Mouse (Mus musculus): Measurements from ENCODE around the gene Ass1.

The Ass1 gene

GRCm38 (mm10) chr2:31469931-31470682 is at the start of gene Ass1:
Gene Ass1, plus strand, starts transcription at chr2:31470207.
- peak; percentile 40 to 82 for DNase-seq (ENCODE audit: low spot score in 2 of 2)

GRCm38 (mm10) chr2:31420914-31421313 is 49.1 kb upstream of the Ass1 start:
- no peak for DNase-seq (ENCODE audit: low spot score in 2 of 2)

DNA sequence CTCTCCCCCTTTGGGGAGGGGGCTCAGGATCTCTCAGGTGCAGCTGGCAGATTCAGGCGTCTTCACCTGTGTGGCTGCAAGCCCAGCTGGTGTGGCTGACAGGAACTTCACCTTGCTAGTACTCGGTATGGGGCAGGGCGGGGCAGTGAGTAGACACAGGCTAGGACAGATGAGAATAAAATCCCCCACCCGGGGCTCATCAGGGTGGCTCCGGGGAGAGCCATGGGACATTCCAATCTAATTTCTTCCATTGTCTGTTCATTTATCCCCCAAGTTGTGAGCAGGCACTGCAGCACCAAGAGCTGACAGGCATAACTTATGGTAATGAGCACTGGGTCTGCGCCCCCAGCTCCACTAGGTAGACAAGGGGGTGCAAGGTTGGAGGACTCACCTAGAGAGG is 47.4 kb upstream of the Ass1 start:
- no peak for DNase-seq (ENCODE audit: low spot score in 2 of 2)

GRCm38 (mm10) chr2:31431477-31431876 is 38.5 kb upstream of the Ass1 start:
- DNase-seq (ENCODE audit: low spot score in 2 of 2) = no peak

DNA sequence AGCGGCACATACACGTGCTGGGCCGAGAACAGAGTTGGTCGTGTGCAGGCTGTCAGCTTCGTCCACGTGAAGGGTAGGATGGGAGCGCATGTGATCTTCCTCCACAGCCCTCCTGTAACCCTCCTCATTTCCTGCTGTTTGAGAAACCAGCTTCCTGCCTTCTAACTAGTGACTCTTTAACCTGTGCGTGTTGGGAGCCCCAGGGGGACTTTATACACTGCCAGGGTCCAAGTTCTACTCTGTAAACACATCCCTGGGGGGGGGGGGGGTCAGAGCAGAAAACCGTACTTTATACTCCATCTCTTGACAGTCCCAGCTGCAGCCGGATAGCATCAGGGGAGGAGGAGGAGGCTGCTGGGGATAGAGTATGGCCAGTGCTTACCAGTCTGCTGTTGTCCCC is 35.3 kb upstream of the Ass1 start:
- DNase-seq (ENCODE audit: low spot score in 2 of 2) = no peak

DNA sequence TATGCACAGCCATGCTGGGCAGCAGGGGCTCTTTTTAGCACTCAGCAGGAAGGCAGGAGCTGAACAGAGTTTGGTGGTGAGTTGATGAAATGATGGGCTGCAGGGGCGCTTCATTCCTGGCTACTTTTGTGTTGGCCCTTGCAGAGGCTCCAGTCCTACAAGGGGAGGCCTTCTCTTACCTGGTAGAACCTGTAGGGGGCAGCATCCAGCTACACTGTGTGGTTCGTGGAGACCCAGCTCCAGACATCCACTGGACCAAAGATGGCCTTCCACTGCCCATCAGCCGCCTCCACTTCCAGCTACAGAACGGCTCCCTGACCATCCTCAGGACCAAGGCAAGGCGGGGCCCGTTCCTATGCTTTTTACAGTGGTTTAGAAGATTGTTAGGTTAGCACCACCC is 34.4 kb upstream of the Ass1 start:
- DNase-seq (ENCODE audit: low spot score in 2 of 2) = peak in 1 of 2 experiments; percentile 46

DNA sequence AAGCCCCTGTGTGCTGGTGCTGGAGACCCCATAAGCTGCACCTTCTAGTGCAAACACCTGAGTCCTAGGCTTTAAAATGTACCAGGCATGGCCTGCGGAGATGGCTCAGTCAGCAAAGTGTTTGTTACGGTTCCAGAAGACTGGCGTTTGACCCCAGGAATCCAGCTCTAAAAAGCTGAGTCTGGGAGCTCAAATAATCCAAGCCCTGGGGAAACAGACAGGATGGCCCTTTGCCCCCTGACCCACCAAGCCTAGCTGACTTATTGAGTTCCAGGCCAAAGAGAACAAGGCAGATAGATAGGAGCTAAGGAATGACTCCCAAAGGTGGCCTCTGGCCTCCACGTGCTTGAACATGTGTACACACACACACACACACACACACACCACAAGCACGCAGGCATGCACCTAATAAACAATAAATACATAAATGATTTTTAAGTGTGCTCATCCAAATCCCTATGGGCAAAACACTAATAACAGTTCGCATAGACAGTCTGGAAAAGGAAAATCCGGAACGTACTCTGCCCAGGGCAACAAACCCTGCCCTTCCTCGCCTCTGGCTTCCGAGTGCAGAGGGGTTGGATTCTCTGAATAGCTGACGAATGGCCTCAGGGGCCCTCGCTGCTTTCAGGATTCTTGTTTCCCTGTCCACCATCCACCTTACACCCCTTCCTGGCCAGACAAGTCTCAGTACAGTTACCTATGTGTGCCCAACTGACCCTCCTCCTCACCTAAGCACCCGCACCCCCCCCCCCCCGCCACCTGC is 32.3 kb upstream of the Ass1 start:
- no peak for DNase-seq (ENCODE audit: low spot score in 2 of 2)

DNA sequence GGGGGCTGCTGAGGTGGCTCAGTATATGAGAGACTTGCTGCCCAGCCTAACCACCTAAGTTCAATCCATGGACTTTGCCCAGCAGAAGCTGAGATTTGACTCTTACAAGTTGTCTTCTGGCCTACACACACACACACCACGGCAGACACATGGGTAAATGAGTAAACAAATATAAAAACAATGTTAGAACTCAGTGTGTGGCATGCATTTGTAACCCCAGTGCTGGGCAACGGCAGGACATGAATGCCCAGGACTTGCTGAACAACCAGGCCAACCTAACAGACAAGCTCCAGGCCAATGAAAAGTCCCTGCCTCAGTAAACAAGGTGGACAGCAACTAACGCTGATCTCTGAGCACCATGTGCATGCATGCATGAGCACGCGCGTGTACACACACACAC is 30.4 kb upstream of the Ass1 start:
- DNase-seq (ENCODE audit: low spot score in 2 of 2) = no peak

DNA sequence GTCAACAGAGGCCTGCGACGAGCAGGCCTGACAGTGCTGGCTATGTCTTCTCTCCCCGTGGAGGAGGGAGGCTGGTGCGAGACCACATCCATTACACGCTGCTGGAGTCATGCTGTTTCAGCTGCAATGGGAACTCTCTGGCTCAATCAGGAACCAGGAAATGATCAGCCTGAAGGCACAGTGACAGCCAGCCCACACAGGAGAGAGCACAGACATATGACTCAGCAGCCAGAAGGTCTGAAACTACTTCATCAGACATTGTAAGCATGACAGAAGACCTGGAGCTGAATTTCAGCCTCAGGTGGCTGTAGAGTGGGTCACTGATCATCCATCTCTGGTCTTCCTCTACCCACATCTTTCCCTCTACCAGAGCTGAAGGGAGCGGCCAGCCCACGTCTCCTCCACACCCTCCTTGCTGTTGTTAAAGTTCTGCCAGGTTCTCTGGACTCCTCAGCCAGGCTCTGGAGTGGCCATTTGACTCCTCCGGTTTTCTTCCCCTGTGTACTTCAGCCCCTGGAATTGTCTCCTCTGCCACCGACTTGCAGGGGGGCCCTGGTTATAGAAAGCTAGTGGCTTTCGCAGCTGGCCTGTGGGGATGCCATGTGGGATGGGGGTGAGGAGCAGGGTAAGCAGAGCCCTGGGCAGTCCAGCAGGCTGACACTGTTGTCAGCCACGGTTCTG is 27.4 kb upstream of the Ass1 start:
- DNase-seq (ENCODE audit: low spot score in 2 of 2) = no peak

- no peak for DNase-seq (ENCODE audit: low spot score in 2 of 2)
Observed at GRCm38 (mm10) chr2:31446036-31446435, 24.0 kb upstream of the Ass1 start.

GRCm38 (mm10) chr2:31446456-31446855 is 23.6 kb upstream of the Ass1 start:
- DNase-seq (ENCODE audit: low spot score in 2 of 2) = no peak

DNA sequence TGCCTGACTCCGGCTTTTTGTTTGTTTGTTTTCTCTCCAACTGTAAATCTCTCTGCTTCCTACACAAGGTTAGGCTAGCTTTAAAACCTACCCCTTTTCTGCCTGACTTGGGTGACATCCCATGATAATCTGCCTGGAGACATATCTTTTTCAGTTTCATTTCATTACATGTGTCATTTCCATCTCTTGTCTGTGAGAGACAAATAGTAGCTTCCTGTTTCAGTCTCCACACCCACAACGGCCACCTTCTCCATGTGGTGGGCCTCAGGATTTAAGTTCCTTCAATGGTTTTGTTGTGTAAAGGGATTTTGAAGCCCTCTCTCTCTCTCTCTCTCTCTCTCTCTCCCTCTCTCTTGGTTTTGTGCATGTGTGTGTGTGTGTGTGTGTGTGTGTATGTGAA is 22.5 kb upstream of the Ass1 start:
- no peak for DNase-seq (ENCODE audit: low spot score in 2 of 2)

DNA sequence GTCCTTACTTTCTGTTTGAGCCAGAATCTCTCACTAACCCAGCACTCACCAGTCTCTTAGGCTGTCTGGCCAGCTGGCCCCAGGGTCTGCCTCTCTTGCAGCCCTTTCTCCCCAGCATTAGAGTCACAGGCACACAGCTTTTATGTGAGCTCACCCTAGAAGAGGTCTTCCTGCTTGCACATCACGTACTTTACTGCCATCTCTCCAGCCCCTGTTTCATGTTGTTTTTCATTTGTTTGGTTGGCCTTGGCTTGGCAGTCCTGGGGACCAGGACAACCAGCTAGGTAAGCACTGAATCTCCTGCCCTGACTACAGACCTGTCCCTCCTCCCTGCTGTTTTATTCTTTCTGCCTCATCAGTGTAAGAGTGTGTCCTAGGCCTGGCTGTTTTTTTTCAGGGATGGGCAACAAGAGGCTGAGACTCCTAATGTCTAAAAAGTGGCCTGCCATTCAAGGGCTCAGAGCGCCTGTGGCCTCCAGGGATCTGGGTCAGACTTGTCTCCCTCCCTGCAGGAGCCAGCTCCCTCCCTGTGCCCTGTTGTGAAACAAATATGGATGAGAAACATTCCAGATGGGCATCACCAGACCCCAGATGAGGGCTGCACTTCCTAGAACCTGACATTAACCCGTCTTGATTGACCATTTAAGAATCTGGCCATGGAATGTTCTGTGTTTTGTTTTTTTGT is 21.1 kb upstream of the Ass1 start:
- DNase-seq (ENCODE audit: low spot score in 2 of 2) = no peak

DNA sequence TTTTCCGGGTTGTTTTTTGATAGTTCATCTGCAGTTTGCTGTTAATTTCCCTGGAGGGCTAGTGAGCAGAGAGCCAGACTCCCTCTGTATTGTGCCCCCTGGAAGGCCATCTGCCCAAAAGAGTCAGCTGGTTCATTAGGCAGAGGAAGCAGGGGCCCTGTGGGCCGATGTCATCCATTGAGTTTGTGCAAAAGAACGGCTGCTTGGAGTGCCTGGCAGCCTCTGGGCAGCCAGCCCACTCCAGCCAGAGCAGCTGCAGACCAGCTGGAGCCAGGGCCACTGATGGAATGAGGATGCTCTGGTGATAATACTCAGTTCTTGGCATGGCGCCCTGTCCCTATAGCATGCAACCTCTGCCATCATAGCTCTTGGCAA is 20.6 kb upstream of the Ass1 start:
- no peak for DNase-seq (ENCODE audit: low spot score in 2 of 2)

DNA sequence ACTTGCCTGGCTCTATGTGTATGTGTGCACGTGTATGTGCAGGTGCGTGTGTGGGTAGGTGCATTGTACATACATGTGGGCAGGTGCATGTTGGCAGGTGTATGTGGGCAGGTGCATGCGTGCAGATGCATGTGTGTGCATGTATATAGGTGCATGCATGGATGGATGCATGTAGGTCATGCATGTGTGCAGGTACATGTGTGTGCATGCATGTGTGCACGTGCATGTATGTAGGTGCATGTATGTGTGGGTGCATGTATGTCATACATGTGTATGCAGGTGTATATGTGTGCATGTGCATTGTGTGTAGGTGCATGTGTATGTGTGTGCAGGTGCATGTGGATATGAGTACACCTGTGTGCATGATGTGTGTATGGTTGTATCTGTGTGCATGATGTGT is 20.1 kb upstream of the Ass1 start:
- DNase-seq (ENCODE audit: low spot score in 2 of 2) = no peak

DNA sequence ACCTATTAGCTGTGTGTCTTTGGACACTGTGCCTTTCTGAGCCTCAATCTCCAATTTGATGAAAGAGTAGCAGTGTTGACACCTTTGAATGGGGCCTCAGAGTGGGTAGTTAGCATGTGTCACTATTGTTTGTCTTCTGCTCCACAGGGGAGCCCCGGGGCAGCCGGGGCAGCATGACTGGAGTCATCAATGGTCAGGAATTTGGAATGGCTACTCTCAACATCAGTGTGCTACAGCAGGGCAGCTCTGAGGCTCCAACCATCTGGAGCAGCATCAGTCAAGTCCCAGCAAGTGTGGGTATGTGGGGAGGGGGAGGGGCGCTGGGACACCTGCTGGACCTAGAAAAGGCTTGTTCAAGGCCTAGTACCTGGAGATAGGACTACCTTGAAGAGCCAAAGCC is 19.3 kb upstream of the Ass1 start:
- DNase-seq (ENCODE audit: low spot score in 2 of 2) = no peak

DNA sequence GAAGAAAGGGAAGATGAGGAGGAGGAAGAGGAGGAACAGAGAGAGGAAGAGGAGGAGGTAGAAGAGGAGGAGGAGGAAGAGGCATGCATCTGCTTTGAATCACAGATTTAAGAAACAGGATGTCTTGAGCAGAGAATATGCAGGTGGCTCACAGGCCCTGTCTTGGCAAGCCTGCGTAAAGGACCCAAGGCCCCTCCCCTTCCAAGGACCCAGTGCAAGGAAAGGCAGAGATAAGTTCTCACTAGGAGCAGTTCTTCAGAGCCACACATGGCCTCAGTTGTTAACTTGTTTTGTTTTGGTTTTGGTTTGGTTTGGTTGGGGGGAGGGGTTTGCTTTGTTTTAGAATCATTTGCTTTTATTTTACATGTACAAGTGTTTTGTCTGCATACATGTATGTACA is 18.5 kb upstream of the Ass1 start:
- DNase-seq (ENCODE audit: low spot score in 2 of 2) = no peak

- DNase-seq (ENCODE audit: low spot score in 2 of 2) = no peak
Observed at GRCm38 (mm10) chr2:31453011-31453410, 17.0 kb upstream of the Ass1 start.

GRCm38 (mm10) chr2:31453559-31454177 is 16.3 kb upstream of the Ass1 start:
- DNase-seq (ENCODE audit: low spot score in 2 of 2) = no peak

GRCm38 (mm10) chr2:31454280-31454679 is 15.7 kb upstream of the Ass1 start:
- DNase-seq (ENCODE audit: low spot score in 2 of 2) = no peak

- no peak for DNase-seq (ENCODE audit: low spot score in 2 of 2)
Observed at GRCm38 (mm10) chr2:31455418-31455817, 14.6 kb upstream of the Ass1 start.

- no peak for DNase-seq (ENCODE audit: low spot score in 2 of 2)
Observed at GRCm38 (mm10) chr2:31458460-31458859, 11.5 kb upstream of the Ass1 start.

All from natural killer cell, adult 2 months (primary cell).